7 mouse cellular contexts compared by ENCODE assay signal in genomic region chr6:115846640-115847411, GRCm38 (mm10). TPM values are rescaled to one million over a fixed set of nuclear protein-coding genes. Genes with fewer than 3 reads are reported as not detected.
DNase-seq lines count a peak whose midpoint lies in the region; ATAC-seq and TF ChIP-seq lines count a peak whose summit lies in the region.

No protein-coding gene starts in this region.

- TF ChIP-seq POLR2A in lung, adult 2 months (IDR thresholded peaks at IDR 0.05; ENCODE audit: borderline replicate concordance, extremely low read depth, low read depth, low read length): no peak

- no peak overlapping the region for H3K4me3 ChIP-seq in E14TG2a.4 (replicated peaks; ENCODE audit: low read length)
- H3K4me3 ChIP-seq in lung, adult 2 months (replicated peaks; ENCODE audit: extremely low read depth, low read depth, low read length): no peak overlapping the region

- H3K36me3 ChIP-seq in E14TG2a.4 (ENCODE audit: insufficient read depth, low read length): peaks cover 85% of the 10 kb centered on the region

- H3K4me1 ChIP-seq in E14TG2a.4 (replicated peaks; ENCODE audit: low read depth, low read length): peaks cover 11% of the 10 kb centered on the region
- H3K4me1 ChIP-seq in lung, adult 2 months (ENCODE audit: control insufficient read depth, insufficient read depth, low read length): no peaks in the 10 kb centered on the region

- 24% methylated on average over 8 of the region's 8 CpGs for WGBS in lung, adult 2 months

- no peaks in the 10 kb centered on the region for H3K9me3 ChIP-seq in E14TG2a.4 (ENCODE audit: low read length)

- H3K27me3 ChIP-seq in E14TG2a.4 (ENCODE audit: insufficient read depth, low read length): no peaks in the 10 kb centered on the region

- DNase-seq in T-cell, adult 2 months (ENCODE audit: low spot score): peak; percentile 76
- peak; percentile 42 for DNase-seq in gastrocnemius, postnatal 25 days
- peak; percentile 73 for DNase-seq in kidney, postnatal 14 days
- DNase-seq in lung, adult 2 months: peak; percentile 53
- peak; percentile 52 for DNase-seq in skeletal muscle tissue, adult 2 months (ENCODE audit: low read depth, low spot score)

- ATAC-seq in common myeloid progenitor, adult 5-6 weeks (replicated peaks; ENCODE audit: low read depth, poor library complexity, severe bottlenecking): peak; percentile 96

- peak; percentile 61 for TF ChIP-seq CTCF in E14TG2a.4 (conservative IDR thresholded peaks at IDR 0.05; ENCODE audit: low read length)
- peak; percentile 62 for TF ChIP-seq CTCF in lung, adult 2 months (IDR thresholded peaks at IDR 0.05; ENCODE audit: insufficient read depth, low read length)

RNA-seq across cellular contexts. Expression of gene Mbd4, which starts 6.3 kb away (rescaled TPM):
- 21.2 and 23.2 TPM in 2 replicates for total RNA-seq in common myeloid progenitor, adult 5-6 weeks (2017)
- total RNA-seq in gastrocnemius, postnatal 25 days (2021): under 1 TPM; 0.82 to 0.94 TPM
- 1.3 and 2.5 TPM in 2 replicates for polyA plus RNA-seq in lung, adult 2 months (2012; rRNA removed)

RNA-seq across cellular contexts. Expression of gene Ift122, which starts 6.4 kb away (rescaled TPM):
- total RNA-seq in common myeloid progenitor, adult 5-6 weeks (2017): 4.9 and 6.2 TPM in 2 replicates
- total RNA-seq in gastrocnemius, postnatal 25 days (2021): 1 to 10 TPM; 5.3 to 7.6 TPM
- 12.6 and 13.4 TPM in 2 replicates for polyA plus RNA-seq in lung, adult 2 months (2012; rRNA removed)

RNA-seq across cellular contexts. Expression of gene Efcab12, which starts 8.6 kb away (rescaled TPM):
- 0.41 TPM in 1 of 2 replicates, not detected in the other for total RNA-seq in common myeloid progenitor, adult 5-6 weeks (2017)
- total RNA-seq in gastrocnemius, postnatal 25 days (2021): under 1 TPM in 1 of 2 experiments, not detected in 1; 0.24 TPM
- 1.7 and 2.0 TPM in 2 replicates for polyA plus RNA-seq in lung, adult 2 months (2012; rRNA removed)

RNA-seq across cellular contexts. Expression of gene Rpl32, which starts 38.3 kb away (rescaled TPM):
- total RNA-seq in common myeloid progenitor, adult 5-6 weeks (2017): 6,938 and 7,194 TPM in 2 replicates
- total RNA-seq in gastrocnemius, postnatal 25 days (2021): 100 to 1,000 TPM; 536 to 577 TPM
- polyA plus RNA-seq in lung, adult 2 months (2012; rRNA removed): 276 and 321 TPM in 2 replicates

Comparison
In these comparisons a context has a peak if more than half of its experiments do, and no peak if none do; other contexts are left out.
1. RNA of gene Mbd4, which starts 6.3 kb away (total RNA-seq): 21.2 to 23.2 TPM in common myeloid progenitor, adult 5-6 weeks; 0.82 to 0.94 TPM in gastrocnemius, postnatal 25 days; every median in the first group is over 10 times any median in the second.
2. Peak in every context shown above with its lines, with median percentiles within 50 percentile points of each other: DNase-seq.